Mouse (Mus musculus) intestine, postnatal 0 days (tissue): ENCODE measurements at regions not wholly inside any gene's neighbourhood (a gene's known extent, or its start where the extent isn't known, plus 50 kb on each side); places are given as distances from the start of the nearest gene placed in this dataset.

Source experiments
- ATAC-seq: fragments of 200-750 bp; cut with Nextera tagmentation; 2 replicates; pipeline ENCODE4 v1.8.0; 2017; ENCODE audit warnings: mild to moderate bottlenecking, moderate TSS enrichment, moderate library complexity
- H3K27ac ChIP-seq: fragments of 300-500 bp; sonication (generic); 2 replicates; pipeline ENCODE4 v1.5.1; 2014; ENCODE audit warnings: mild to moderate bottlenecking, low read depth, low read length, moderate library complexity
- H3K27me3 ChIP-seq: fragments of 300-500 bp; sonication (generic); replicated peaks from 2 replicates; pipeline ENCODE4 v1.6.1; 2014; ENCODE audit warnings: low read length, mixed read lengths; ENCODE audit not compliant: control insufficient read depth, insufficient read depth
- H3K36me3 ChIP-seq: fragments of 300-500 bp; sonication (generic); 2 replicates; pipeline ENCODE4 v1.6.1; 2014; ENCODE audit warnings: mild to moderate bottlenecking, moderate library complexity; ENCODE audit not compliant: control insufficient read depth, insufficient read depth
- H3K4me1 ChIP-seq: fragments of 300-500 bp; sonication (generic); replicated peaks from 2 replicates; pipeline ENCODE4 v1.6.1; 2014; ENCODE audit warnings: antibody characterized with exemption, low read length, mixed read lengths; ENCODE audit not compliant: control insufficient read depth, insufficient read depth
- H3K4me2 ChIP-seq: fragments of 300-500 bp; sonication (generic); replicated peaks from 2 replicates; pipeline ENCODE4 v1.6.1; 2014; ENCODE audit warnings: low read depth, mild to moderate bottlenecking, moderate library complexity
- H3K4me3 ChIP-seq: fragments of 300-500 bp; sonication (generic); 2 replicates; pipeline ENCODE4 v1.5.1; 2014; ENCODE audit warnings: low read depth, low read length
- H3K9ac ChIP-seq: fragments of 300-500 bp; sonication (generic); 2 replicates; pipeline ENCODE4 v1.6.1; 2014; ENCODE audit warnings: mild to moderate bottlenecking, low read depth, low read length
- H3K9me3 ChIP-seq: fragments of 300-500 bp; sonication (generic); 2 replicates; pipeline ENCODE4 v1.6.1; 2016; ENCODE audit warnings: mixed run types; ENCODE audit not compliant: control insufficient read depth
- CTCF ChIP-seq: sonication (generic); IDR thresholded peaks from 2 replicates; pipeline ENCODE4 v1.5.1; 2016; ENCODE audit warnings: low read depth, mild to moderate bottlenecking, control low read depth, antibody characterized with exemption, moderate library complexity
- WGBS: fragments of 180-500 bp; shearing (Covaris S2); extraction: QIAGEN DNeasy Blood & Tissue Kit; methylation state at CpG from one replicate; pipeline ENCODE4 v1.1.7; 2014; 5-methylcytosine and 5-hydroxymethylcytosine counted together

DNA sequence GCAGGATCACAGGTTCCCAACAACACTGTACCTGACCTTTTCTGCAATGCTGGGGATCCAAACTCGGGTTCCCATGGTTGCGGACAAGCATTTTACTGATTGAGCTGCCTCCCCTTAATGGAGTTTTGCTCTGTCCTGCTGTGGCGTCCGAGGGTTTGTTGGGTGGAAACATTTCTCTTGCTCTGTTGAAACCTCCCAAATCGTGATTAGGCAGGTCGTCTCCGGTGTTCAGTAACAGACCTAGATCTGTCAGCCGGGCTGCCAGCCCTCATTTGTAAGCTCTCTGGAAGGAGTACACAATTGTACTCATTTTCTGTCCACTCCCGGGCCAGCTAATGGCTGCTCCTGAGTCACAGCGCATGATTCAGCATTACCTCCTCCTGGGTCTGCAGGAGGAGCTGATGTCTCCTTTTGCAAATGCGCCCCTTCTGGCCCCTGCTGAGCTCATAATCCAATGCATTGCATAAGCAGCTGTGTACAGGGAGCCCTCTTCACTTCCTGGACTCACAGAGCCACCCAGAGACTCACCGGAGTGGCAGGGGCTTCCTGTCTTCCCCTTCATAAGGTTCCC is 49.8 kb upstream of the Sipa1l2 start:
- peak; percentile 84 for ATAC-seq
- H3K27ac ChIP-seq: peak overlapping the region; percentile 46; the same call in 1 of the 2 replicates
- H3K9me3 ChIP-seq: no peaks in the 10 kb centered on the region
- H3K9ac ChIP-seq: peak overlapping the region; percentile 26; the same call in 1 of the 2 replicates
- H3K36me3 ChIP-seq: no peaks in the 10 kb centered on the region
- peak overlapping the region; percentile 48 for H3K4me2 ChIP-seq
- H3K4me3 ChIP-seq: no peak overlapping the region
- no peaks in the 10 kb centered on the region for H3K27me3 ChIP-seq
- peak; percentile 61 for TF ChIP-seq CTCF
- 18% methylated on average over 12 of the region's 12 CpGs for WGBS
- H3K4me1 ChIP-seq: 0 out of 2 replicates have a peak, but pooled peaks cover 3% of the 10 kb centered on the region
